Mouse (Mus musculus): Measurements from ENCODE around the gene Relt. TPM values are rescaled to one million over a fixed set of nuclear protein-coding genes. Genes with fewer than 3 reads are reported as not detected.

The Relt gene
- polyA plus RNA-seq (2012; rRNA removed), result 2.2 TPM in 2 replicates

GRCm38 (mm10) chr7:100862828-100863638 lies at the start of gene Relt:
TSS of gene Relt (minus strand) at chr7:100863446.
- peak; percentile 69 for DNase-seq (ENCODE audit: low spot score)

GRCm38 (mm10) chr7:100911791-100912190 lies 48.5 kb upstream of the Relt start:
- no peak for DNase-seq (ENCODE audit: low spot score)

GRCm38 (mm10) chr7:100911246-100911770 lies 48.1 kb upstream of the Relt start:
- DNase-seq (ENCODE audit: low spot score), result no peak

DNA sequence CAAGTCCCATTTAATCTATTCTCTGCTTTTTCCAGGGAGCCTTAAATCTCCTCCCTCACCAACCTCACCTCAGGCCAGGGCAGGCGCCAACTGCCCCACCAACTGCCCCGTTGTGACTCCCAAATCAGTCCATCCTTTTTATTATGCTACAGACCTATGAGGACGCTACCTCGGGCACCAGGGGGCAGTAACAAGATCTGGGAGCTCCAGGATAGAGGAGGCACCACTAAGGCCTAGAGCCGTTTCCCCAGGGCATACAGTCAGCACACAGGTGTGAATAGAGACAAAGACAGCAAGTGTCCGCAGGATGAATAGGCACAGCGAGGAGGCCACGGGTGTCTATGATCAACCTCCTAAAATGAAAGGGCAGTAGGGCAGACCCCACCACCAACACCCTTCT lies 45.3 kb upstream of the Relt start:
- no peak for DNase-seq (ENCODE audit: low spot score)

DNA sequence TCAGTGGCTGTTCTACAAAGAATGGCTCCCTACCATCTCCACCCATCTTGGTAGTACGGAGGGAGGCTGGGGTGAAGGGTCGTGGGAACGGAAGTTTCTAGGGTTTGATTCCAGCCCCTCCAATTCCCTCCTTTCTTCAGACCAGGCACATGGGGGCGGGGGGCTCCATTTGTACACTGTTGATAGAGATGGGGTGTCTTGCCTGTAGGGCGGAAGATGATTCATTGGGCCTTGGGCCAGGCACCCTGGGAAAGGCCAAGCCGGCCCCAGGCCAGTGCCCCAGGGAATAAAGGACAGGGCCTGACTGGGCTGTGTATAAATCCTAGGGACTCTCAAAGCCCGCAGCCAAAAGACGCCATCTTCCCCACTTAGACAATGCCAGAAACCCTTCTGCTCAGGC lies 44.8 kb upstream of the Relt start:
- no peak for DNase-seq (ENCODE audit: low spot score)

GRCm38 (mm10) chr7:100907231-100907630 lies 44.0 kb upstream of the Relt start:
- DNase-seq (ENCODE audit: low spot score), result no peak

DNA sequence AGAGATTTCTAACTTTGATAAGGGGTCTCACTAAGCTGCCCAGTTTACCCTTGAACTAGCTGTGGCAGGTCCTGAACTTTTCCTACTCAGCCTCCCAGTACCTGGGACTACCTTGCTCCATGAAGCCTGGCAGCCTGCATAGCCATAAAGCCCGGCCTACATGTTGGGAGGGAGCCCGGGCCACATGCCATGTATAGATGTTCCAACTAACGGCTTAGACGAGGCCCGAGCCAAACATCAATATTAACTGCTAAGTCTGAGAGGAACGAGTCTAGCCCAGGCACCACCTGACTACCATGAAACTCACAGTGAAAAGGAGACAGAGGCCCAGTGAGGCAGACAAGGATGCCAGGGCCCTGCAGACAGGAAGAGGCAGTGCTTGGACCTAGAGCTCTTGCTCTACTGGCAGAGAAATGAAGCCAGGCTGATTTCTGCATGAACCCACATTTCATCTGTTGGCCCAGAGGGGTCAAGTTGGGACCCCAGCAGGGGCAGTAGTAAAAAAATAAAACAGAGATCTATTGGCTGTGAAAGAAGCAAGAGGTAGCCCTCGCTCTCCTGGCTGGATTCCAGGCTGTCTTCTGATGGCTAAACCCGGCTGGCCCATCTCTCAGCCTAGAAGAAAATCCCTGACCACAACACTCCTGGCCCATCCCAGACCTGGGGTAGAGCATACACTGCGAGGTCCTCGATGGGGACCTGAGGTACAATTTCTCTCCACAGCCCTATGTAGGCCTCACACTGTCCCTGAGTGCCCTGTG lies 43.0 kb upstream of the Relt start:
- DNase-seq (ENCODE audit: low spot score), result no peak

DNA sequence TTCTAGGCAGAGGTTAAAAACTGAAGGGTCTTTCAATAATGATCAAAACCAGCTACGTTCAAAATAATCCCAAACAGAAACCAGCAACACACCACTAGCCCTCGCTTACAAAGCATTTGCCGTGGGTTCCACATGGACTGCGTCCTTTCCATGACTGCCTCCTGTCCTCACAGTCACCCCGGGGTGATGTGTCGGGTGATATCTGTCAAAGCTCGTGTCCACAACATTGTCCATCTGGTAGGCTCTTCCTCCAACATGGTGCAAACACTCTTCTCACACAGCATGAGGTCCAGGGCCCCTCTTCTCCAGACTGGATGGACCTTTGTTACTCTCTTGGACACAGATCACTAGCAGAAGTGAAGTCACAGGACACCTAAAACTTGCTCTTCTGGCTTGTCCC lies 41.8 kb upstream of the Relt start:
- DNase-seq (ENCODE audit: low spot score), result no peak

GRCm38 (mm10) chr7:100904612-100905011 lies 41.4 kb upstream of the Relt start:
- DNase-seq (ENCODE audit: low spot score), result no peak

GRCm38 (mm10) chr7:100902451-100903137 lies 39.3 kb upstream of the Relt start:
- no peak for DNase-seq (ENCODE audit: low spot score)

DNA sequence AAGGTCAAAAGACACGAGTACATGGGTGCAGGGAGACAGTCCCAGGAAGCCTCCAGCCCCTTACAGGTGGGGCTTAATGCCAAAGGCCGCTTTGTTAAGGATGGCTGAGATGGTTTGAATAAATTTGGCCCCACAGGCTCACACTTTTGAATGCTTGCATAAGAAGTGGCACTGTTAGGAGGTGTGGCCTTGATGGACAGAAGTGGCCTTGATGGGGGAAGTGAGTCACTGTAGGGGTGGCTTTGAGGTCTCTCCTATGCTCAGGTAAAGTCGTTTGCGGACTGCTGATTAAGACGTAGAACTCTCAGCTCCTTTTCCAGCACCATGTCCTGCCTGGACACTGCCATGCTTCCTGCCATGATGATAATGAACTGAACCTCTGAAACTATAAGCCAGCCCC lies 34.6 kb upstream of the Relt start:
- no peak for DNase-seq (ENCODE audit: low spot score)

DNA sequence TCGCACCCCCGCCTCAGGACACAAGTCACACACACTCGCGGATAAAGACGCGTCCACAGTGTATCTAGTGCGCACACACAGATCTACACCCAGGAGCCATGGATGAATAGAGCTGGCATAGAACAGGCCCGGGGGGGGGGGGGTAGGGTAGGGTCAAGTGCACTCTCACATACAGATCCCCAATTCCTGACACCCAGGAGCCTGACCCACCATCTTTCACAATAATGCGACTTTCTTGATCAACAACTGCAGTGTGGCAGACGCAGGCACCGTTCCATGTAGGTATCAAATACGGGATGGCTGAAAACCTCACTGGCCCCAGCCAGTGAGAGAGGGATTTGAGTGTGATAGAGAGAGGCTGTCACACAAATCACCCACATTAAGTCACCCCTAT lies 31.6 kb upstream of the Relt start:
- no peak for DNase-seq (ENCODE audit: low spot score)

- DNase-seq (ENCODE audit: low spot score), result no peak
Measured at GRCm38 (mm10) chr7:100894057-100894832, 31.0 kb upstream of the Relt start.

- no peak for DNase-seq (ENCODE audit: low spot score)
Measured at GRCm38 (mm10) chr7:100893249-100894056, 30.2 kb upstream of the Relt start.

DNA sequence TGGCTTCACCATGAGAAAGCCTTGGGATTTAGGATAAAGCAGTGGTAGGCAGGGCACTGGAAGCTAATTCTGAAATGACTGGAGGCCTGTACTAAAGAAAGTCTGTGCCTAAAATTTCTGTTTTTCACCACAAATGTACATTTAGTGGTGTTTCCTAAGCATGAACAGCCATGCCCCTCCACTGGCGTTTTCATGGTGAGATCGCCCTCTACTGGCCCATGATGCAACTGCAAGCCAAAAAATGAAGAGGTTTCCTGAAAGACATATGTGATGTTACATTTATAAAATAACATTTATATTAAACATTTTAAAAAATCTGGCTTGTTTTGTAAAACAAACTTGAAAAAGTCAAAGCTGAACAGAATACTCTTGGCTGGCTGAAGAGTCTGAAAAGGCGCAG lies 23.3 kb upstream of the Relt start:
- DNase-seq (ENCODE audit: low spot score), result no peak

DNA sequence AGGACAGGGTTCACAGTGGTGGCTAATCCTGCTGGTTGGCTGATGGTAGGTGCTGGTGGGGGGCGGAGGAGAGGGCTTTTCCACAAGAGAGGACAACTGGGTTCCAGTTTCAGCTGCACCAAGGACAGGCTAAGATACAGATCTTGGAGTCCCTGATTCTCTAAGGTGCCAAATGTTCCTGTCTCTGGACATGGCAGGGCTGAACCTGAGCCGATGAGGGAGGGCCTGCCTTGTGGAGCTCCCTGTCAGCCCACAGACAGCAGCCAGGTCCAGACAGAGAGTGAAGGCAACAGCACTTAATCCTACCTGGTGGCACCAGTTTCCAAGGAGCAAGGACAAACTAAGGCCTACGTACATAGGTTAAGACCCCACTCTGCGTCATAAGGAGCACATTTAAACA lies 21.2 kb upstream of the Relt start:
- DNase-seq (ENCODE audit: low spot score), result no peak

GRCm38 (mm10) chr7:100881950-100882349 lies 18.7 kb upstream of the Relt start:
- DNase-seq (ENCODE audit: low spot score), result no peak

- no peak for DNase-seq (ENCODE audit: low spot score)
Measured at GRCm38 (mm10) chr7:100881531-100881930, 18.3 kb upstream of the Relt start.

- DNase-seq (ENCODE audit: low spot score), result peak; percentile 50
Measured at GRCm38 (mm10) chr7:100879595-100879994, 16.3 kb upstream of the Relt start.

GRCm38 (mm10) chr7:100876771-100877170 lies 13.5 kb upstream of the Relt start:
- DNase-seq (ENCODE audit: low spot score), result no peak

- no peak for DNase-seq (ENCODE audit: low spot score)
Measured at GRCm38 (mm10) chr7:100876293-100876692, 13.0 kb upstream of the Relt start.
